Mouse (Mus musculus) neural tube, embryonic 14.5 days (tissue): ENCODE results near the gene 1600014C23Rik. TPM values are rescaled to one million over a fixed set of nuclear protein-coding genes. Genes with fewer than 3 reads are reported as not detected.

Experiments
- polyA plus RNA-seq: library from polyadenylated mRNA; unstranded; fragments of >200 nt; fragmentation: Nextera tagmentation; extraction: Ambion mirVana; gene quantifications from 2 replicates; pipeline ENCODE4 v1.2.1, GENCODE M21; 2014

Gene 1600014C23Rik
- polyA plus RNA-seq, 1 experiment from 2014 or later = not detected

Other genes starting within 250 kb of the 1600014C23Rik start
- gene Aars2, start 227.0 kb downstream of the 1600014C23Rik start, polyA plus RNA-seq = 14.0 and 15.3 TPM in 2 replicates
- 3.2 and 4.2 TPM in 2 replicates for gene Tcte1, start 210.4 kb downstream of the 1600014C23Rik start, polyA plus RNA-seq
- 14.3 and 15.0 TPM in 2 replicates for gene Tmem151b, start 184.2 kb downstream of the 1600014C23Rik start, polyA plus RNA-seq
- 4.2 and 4.9 TPM in 2 replicates for gene Nfkbie, start 178.1 kb downstream of the 1600014C23Rik start, polyA plus RNA-seq
- 72.2 and 79.3 TPM in 2 replicates for gene Slc35b2, start 170.0 kb downstream of the 1600014C23Rik start, polyA plus RNA-seq
- 1,278 and 1,406 TPM in 2 replicates for gene Hsp90ab1, start 160.6 kb downstream of the 1600014C23Rik start, polyA plus RNA-seq
- gene Slc29a1, start 134.2 kb downstream of the 1600014C23Rik start, polyA plus RNA-seq = 29.1 and 35.9 TPM in 2 replicates
- 0.44 and 1.0 TPM in 2 replicates for gene Mymx, start 131.7 kb downstream of the 1600014C23Rik start, polyA plus RNA-seq
- gene Capn11, start 74.5 kb downstream of the 1600014C23Rik start, polyA plus RNA-seq = 3.4 TPM in 1 of 2 replicates, not detected in the other
- gene Mrpl14, start 47.5 kb downstream of the 1600014C23Rik start, polyA plus RNA-seq = 110 and 129 TPM in 2 replicates
- gene Tmem63b, start 46.9 kb downstream of the 1600014C23Rik start, polyA plus RNA-seq = 108 and 117 TPM in 2 replicates